In genomic region chr3:152040751-152041150, GRCm38 (mm10) we compare ENCODE assay signal across 27 mouse cellular contexts.
DNase-seq lines count a peak whose midpoint lies in the region; ATAC-seq and TF ChIP-seq lines count a peak whose summit lies in the region.
"Had no signal": no experiment of that assay in that cellular context is flagged by ENCODE, and none has a peak within 500 bp of the region (broad histone marks: within the 10 kb centered on the region; RNA-seq: fewer than 3 reads in every experiment).

No protein-coding gene starts in this region.

- no peaks in the 10 kb centered on the region for H3K9me3 ChIP-seq in heart, embryonic 10.5 days
- H3K9me3 ChIP-seq: embryonic facial prominence, embryonic 13.5 days; embryonic facial prominence, embryonic 15.5 days; forebrain, embryonic 13.5 days; forebrain, embryonic 15.5 days had no signal

- 86% methylated on average over 5 of the region's 5 CpGs for WGBS in heart, embryonic 10.5 days

- H3K36me3 ChIP-seq in heart, embryonic 10.5 days = no peaks in the 10 kb centered on the region
- H3K36me3 ChIP-seq: embryonic facial prominence, embryonic 13.5 days; embryonic facial prominence, embryonic 15.5 days; forebrain, embryonic 15.5 days; G1E had no signal

- H3K4me1 ChIP-seq in heart, embryonic 10.5 days = no peaks in the 10 kb centered on the region
- H3K4me1 ChIP-seq in embryonic fibroblast, embryonic 13.5 days (ENCODE audit: control insufficient read depth, insufficient read depth, low read length) = peaks cover 4% of the 10 kb centered on the region
- H3K4me1 ChIP-seq: embryonic facial prominence, embryonic 13.5 days; embryonic facial prominence, embryonic 15.5 days; forebrain, embryonic 13.5 days; forebrain, embryonic 15.5 days had no signal

- intact Hi-C loops in heart, postnatal 10 days (cut with DNase I) = no loop called here
- intact Hi-C loops in left cerebral cortex, postnatal 36 days (cut with DNase I) = no loop called here

- ATAC-seq in erythroblast, adult 5-6 weeks (replicated peaks; ENCODE audit: low FRiP score, poor library complexity, severe bottlenecking) = no peak
- ATAC-seq: CD4-positive, CD25-positive, alpha-beta regulatory T cell, adult 4 months; forebrain, embryonic 13.5 days; forebrain, embryonic 15.5 days; forebrain, postnatal 0 days had no signal

- H3K27ac ChIP-seq in heart, embryonic 10.5 days = no peak overlapping the region
- peak overlapping the region; percentile 91 for H3K27ac ChIP-seq in embryonic fibroblast, embryonic 13.5 days (ENCODE audit: insufficient read depth, low read length)
- H3K27ac ChIP-seq: embryonic facial prominence, embryonic 13.5 days; embryonic facial prominence, embryonic 15.5 days; forebrain, embryonic 13.5 days; forebrain, embryonic 15.5 days had no signal

- H3K27me3 ChIP-seq in heart, embryonic 10.5 days (ENCODE audit: insufficient read depth, poor library complexity, severe bottlenecking) = no peaks in the 10 kb centered on the region
- H3K27me3 ChIP-seq: CH12.LX; embryonic facial prominence, embryonic 13.5 days; embryonic facial prominence, embryonic 15.5 days; forebrain, embryonic 13.5 days; forebrain, embryonic 15.5 days had no signal

- DNase-seq in heart, embryonic 10.5 days (ENCODE audit: low spot score) = peak; percentile 27
- DNase-seq in heart, postnatal 10 days = no peak
- DNase-seq in NIH3T3 (ENCODE audit: low read depth) = peak; percentile 93
- no peak for DNase-seq in left cerebral cortex, postnatal 36 days (ENCODE audit: low spot score in 2 of 2)
- no peak for DNase-seq in ovary, postnatal 10 days (ENCODE audit: low spot score)
- DNase-seq: adrenal gland, adult 8-10 months; adrenal gland, postnatal 14 days; adrenal gland, postnatal 36 days; B cell, adult 2 months; cerebellum, adult 11 months; cerebellum, adult 18-20 months; cerebellum, adult 8-10 months; cerebellum, adult 9-11 months; cerebellum, postnatal 14 days; cerebellum, postnatal 36 days; embryo, embryonic 11 days; forebrain, postnatal 0 days had no signal

- no peak for TF ChIP-seq POLR2A in embryonic fibroblast, embryonic 13.5 days (IDR thresholded peaks at IDR 0.05; ENCODE audit: low read depth, low read length)

- H3K4me3 ChIP-seq in heart, embryonic 10.5 days = no peak overlapping the region
- no peak overlapping the region for H3K4me3 ChIP-seq in embryonic fibroblast, embryonic 13.5 days (ENCODE audit: insufficient read depth, low read length)
- H3K4me3 ChIP-seq: embryonic facial prominence, embryonic 13.5 days; embryonic facial prominence, embryonic 15.5 days; erythroblast, embryonic 14.5 days; forebrain, embryonic 13.5 days; forebrain, embryonic 15.5 days had no signal

- no peak for TF ChIP-seq CTCF in embryonic fibroblast, embryonic 13.5 days (IDR thresholded peaks at IDR 0.05; ENCODE audit: borderline replicate concordance, insufficient read depth, low read length)

Comparison
In these comparisons a context has a peak if more than half of its experiments do, and no peak if none do; other contexts are left out.
1. DNase-seq: peak in heart, embryonic 10.5 days (single experiment) and NIH3T3 (single experiment); none in heart, postnatal 10 days (0 of 2), left cerebral cortex, postnatal 36 days (0 of 2) and ovary, postnatal 10 days (single experiment).